Mouse (Mus musculus): ENCODE results near the gene St8sia1.

St8sia1 gene

GRCm38 (mm10) chr6:142825449-142825848 is 138.8 kb downstream of the St8sia1 start:
- DNase-seq (ENCODE audit: low spot score in 2 of 2): no peak

GRCm38 (mm10) chr6:142823008-142823787 is 141.1 kb downstream of the St8sia1 start:
- DNase-seq (ENCODE audit: low spot score in 2 of 2): no peak

GRCm38 (mm10) chr6:142818306-142818705 is 145.9 kb downstream of the St8sia1 start:
- no peak for DNase-seq (ENCODE audit: low spot score in 2 of 2)

GRCm38 (mm10) chr6:142815513-142815912 is 148.7 kb downstream of the St8sia1 start:
- no peak for DNase-seq (ENCODE audit: low spot score in 2 of 2)

- peak; percentile 64 to 88 for DNase-seq (ENCODE audit: low spot score in 2 of 2)
Observed at GRCm38 (mm10) chr6:142814495-142814921, 149.7 kb downstream of the St8sia1 start.

- no peak for DNase-seq (ENCODE audit: low spot score in 2 of 2)
Observed at GRCm38 (mm10) chr6:142814011-142814410, 150.2 kb downstream of the St8sia1 start.

GRCm38 (mm10) chr6:142812969-142813368 is 151.3 kb downstream of the St8sia1 start:
- DNase-seq (ENCODE audit: low spot score in 2 of 2): no peak

GRCm38 (mm10) chr6:142810239-142810638 is 154.0 kb downstream of the St8sia1 start:
- no peak for DNase-seq (ENCODE audit: low spot score in 2 of 2)

- no peak for DNase-seq (ENCODE audit: low spot score in 2 of 2)
Observed at GRCm38 (mm10) chr6:142809373-142810098, 154.7 kb downstream of the St8sia1 start.

GRCm38 (mm10) chr6:142806326-142806725 is 157.9 kb downstream of the St8sia1 start:
- no peak for DNase-seq (ENCODE audit: low spot score in 2 of 2)

GRCm38 (mm10) chr6:142804402-142804801 is 159.8 kb downstream of the St8sia1 start, which contains the start of gene Sult6b2:
Gene Sult6b2, minus strand, starts transcription at chr6:142804502.
- no peak for DNase-seq (ENCODE audit: low spot score in 2 of 2)

- DNase-seq (ENCODE audit: low spot score in 2 of 2): no peak
Observed at GRCm38 (mm10) chr6:142802617-142803525, 161.4 kb downstream of the St8sia1 start.

- no peak for DNase-seq (ENCODE audit: low spot score in 2 of 2)
Observed at GRCm38 (mm10) chr6:142801687-142802086, 162.6 kb downstream of the St8sia1 start.

- no peak for DNase-seq (ENCODE audit: low spot score in 2 of 2)
Observed at GRCm38 (mm10) chr6:142799704-142800374, 164.4 kb downstream of the St8sia1 start.

GRCm38 (mm10) chr6:142798837-142799236 is 165.4 kb downstream of the St8sia1 start:
- no peak for DNase-seq (ENCODE audit: low spot score in 2 of 2)

GRCm38 (mm10) chr6:142797996-142798395 is 166.3 kb downstream of the St8sia1 start:
- no peak for DNase-seq (ENCODE audit: low spot score in 2 of 2)

GRCm38 (mm10) chr6:142795655-142796441 is 168.4 kb downstream of the St8sia1 start:
- no peak for DNase-seq (ENCODE audit: low spot score in 2 of 2)

- no peak for DNase-seq (ENCODE audit: low spot score in 2 of 2)
Observed at GRCm38 (mm10) chr6:142795087-142795486, 169.2 kb downstream of the St8sia1 start.

GRCm38 (mm10) chr6:142793468-142793867 is 170.8 kb downstream of the St8sia1 start:
- DNase-seq (ENCODE audit: low spot score in 2 of 2): no peak

GRCm38 (mm10) chr6:142792241-142792968 is 171.8 kb downstream of the St8sia1 start:
- DNase-seq (ENCODE audit: low spot score in 2 of 2): no peak

All from spleen, postnatal 10 days (tissue).